Mouse (Mus musculus) C2C12 (cell line): ENCODE measurements around the gene Skint11.

Source experiments
- CEBPB ChIP-seq: IDR thresholded peaks from one replicate; pipeline ENCODE4 v1.6.1; 2011; ENCODE audit warnings: low read depth, mild to moderate bottlenecking, control low read depth, moderate library complexity
- FOSL1 ChIP-seq: IDR thresholded peaks from one replicate; pipeline ENCODE4 v1.8.0; 2011; ENCODE audit warnings: mild to moderate bottlenecking, low read length; ENCODE audit not compliant: poor library complexity, insufficient read depth, severe bottlenecking

DNA sequence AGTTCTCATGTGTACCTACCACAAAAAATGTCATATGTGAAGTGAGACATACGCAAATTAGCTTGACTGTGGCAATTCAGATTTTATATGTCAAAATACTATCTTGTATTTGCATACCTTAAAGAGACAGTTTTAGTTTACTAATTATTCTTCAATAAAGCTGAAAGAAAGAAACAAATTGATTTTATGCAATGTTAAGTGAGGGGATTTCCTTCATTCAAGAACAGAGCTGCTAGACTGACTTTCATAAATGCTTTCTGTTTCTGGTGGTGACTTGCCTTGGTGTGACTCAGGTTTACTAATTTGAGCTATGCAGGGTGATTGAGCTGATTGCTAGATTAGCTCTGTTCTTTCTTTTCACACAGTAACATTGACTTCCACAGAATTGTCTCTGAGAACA lies at the start of gene Skint11:
- no peak for TF ChIP-seq FOSL1
- TF ChIP-seq CEBPB, result no peak
